Mouse (Mus musculus): ENCODE results near the gene Ovol2. TPM values are rescaled to one million over a fixed set of nuclear protein-coding genes. Genes with fewer than 3 reads are reported as not detected.
A peak's percentile ranks its signal among the peaks of the same experiment; 100 is the strongest.
"Not testable (repeated sequence)": the region's sequence is repeated elsewhere in the genome, so short reads cannot be mapped to it uniquely, and the experiment has no call there.

Ovol2 gene
- polyA plus RNA-seq, 1 experiment from 2014 or later = 1.1 TPM

- no peak for ATAC-seq
- Histone ChIP-seq H3K9me3 (no peaks in the 10 kb centered on the region), H3K4me1 (replicated peaks) (no peaks in the 10 kb centered on the region), H3K9ac (no peak overlapping the region), H3K27ac (no peak overlapping the region), H3K4me2 (replicated peaks) (no peak overlapping the region), H3K27me3 (replicated peaks) (no peaks in the 10 kb centered on the region), H3K4me3 (replicated peaks) (no peak overlapping the region), H3K36me3 (no peaks in the 10 kb centered on the region)
- 62% methylated on average over 4 of the region's 4 CpGs for WGBS
Measured at GRCm38 (mm10) chr2:144343158-144343557, 11.2 kb upstream of the Ovol2 start.

DNA sequence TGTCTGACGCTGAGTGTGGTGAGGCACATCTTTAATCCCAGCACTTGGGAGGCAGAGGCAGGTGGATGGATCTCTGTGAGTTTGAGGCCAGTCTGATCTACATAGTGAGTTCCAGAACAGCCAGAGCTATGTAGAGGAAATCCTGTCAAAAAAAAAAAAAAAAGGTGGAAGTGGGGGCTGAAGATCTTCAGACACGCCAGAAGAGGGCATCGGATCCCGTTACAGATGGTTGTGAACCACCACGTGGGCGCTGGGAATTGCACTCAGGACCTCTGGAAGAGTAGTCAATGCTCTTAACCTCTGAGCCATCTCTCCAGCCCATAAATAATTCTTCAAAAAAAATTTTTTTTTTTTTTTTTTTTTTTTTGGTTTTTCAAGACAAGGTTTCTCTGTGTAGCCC lies 6.2 kb upstream of the Ovol2 start:
- not testable (repeated sequence) for ATAC-seq; H3K9ac ChIP-seq; H3K36me3 ChIP-seq; H3K27ac ChIP-seq; H3K9me3 ChIP-seq; H3K4me2 ChIP-seq (replicated peaks); H3K4me1 ChIP-seq (replicated peaks); H3K4me3 ChIP-seq (replicated peaks); H3K27me3 ChIP-seq (replicated peaks)
- 83% methylated on average over 6 of the region's 6 CpGs for WGBS

DNA sequence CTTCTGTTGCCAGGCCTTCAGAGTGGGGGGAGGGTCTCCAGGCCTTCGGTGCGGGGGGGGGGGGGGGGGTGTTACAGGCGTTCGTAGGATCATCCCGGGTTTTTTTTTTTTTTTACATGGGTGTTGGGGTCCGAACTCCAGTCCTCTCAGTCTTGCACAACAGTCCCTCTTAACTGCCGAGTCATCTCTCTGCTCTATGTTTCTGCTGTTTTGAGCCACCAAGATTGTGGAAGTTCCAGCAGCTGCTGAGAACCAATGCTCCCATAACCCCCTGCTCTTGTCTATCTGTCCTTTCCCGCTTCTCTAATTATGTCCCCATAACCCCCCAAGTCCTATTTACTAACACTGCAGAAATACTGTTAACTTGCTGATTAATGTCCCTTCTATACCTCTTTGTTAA lies 5.8 kb upstream of the Ovol2 start:
- Histone ChIP-seq H3K4me3 (replicated peaks) (no peak overlapping the region), H3K9ac (no peak overlapping the region), H3K9me3 (no peaks in the 10 kb centered on the region), H3K4me2 (replicated peaks) (no peak overlapping the region), H3K27ac (no peak overlapping the region), H3K4me1 (replicated peaks) (peaks cover 6% of the 10 kb centered on the region), H3K27me3 (replicated peaks) (peaks cover 8% of the 10 kb centered on the region), H3K36me3 (no peaks in the 10 kb centered on the region)
- no peak for ATAC-seq
- 61% methylated on average over 8 of the region's 8 CpGs for WGBS

GRCm38 (mm10) chr2:144337230-144337629 lies 5.3 kb upstream of the Ovol2 start:
- no peak overlapping the region for H3K9ac ChIP-seq
- H3K27ac ChIP-seq = no peak overlapping the region
- H3K36me3 ChIP-seq = no peaks in the 10 kb centered on the region
- H3K4me2 ChIP-seq (replicated peaks) = no peak overlapping the region
- no peak overlapping the region for H3K4me3 ChIP-seq (replicated peaks)
- no peak for ATAC-seq
- peaks cover 10% of the 10 kb centered on the region for H3K4me1 ChIP-seq (replicated peaks)
- 52% methylated on average over 3 of the region's 3 CpGs for WGBS
- peaks cover 12% of the 10 kb centered on the region for H3K27me3 ChIP-seq (replicated peaks)
- H3K9me3 ChIP-seq = no peaks in the 10 kb centered on the region

- Histone ChIP-seq H3K4me2 (replicated peaks) (peak overlapping the region; percentile 97), H3K4me1 (replicated peaks) (peaks cover 31% of the 10 kb centered on the region), H3K27me3 (replicated peaks) (peaks cover 42% of the 10 kb centered on the region), H3K9ac (no peak overlapping the region), H3K36me3 (no peaks in the 10 kb centered on the region), H3K9me3 (no peaks in the 10 kb centered on the region), H3K4me3 (replicated peaks) (peak overlapping the region; percentile 27), H3K27ac (no peak overlapping the region)
- WGBS = 9% methylated on average over 28 of the region's 28 CpGs
- 0 out of 2 replicates have a peak, but pooled peaks have one; percentile 6 for ATAC-seq
Measured at GRCm38 (mm10) chr2:144333138-144333842, 1.3 kb upstream of the Ovol2 start.

DNA sequence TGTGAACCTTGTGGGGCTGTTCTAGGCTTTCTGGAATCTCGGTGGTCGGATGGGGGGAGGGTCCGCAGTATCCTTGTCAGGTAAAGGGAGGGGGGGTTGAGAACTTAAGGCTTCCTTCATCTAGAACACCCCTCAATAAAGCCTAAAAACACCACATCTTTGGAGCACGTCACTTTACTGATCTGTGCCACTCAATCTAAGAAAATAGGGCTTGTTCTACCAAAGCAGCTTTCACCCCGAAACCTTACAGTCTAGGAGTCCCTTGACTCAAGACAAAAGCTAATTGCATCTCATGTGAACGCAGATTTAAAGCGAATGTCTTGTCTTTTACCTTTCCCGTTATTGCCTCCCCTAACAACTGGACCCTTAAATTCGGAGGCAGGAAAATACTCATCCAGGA lies 540 bp upstream of the Ovol2 start:
- Histone ChIP-seq H3K4me3 (replicated peaks) (peak overlapping the region; percentile 27), H3K27me3 (replicated peaks) (peaks cover 45% of the 10 kb centered on the region), H3K4me1 (replicated peaks) (peaks cover 31% of the 10 kb centered on the region), H3K36me3 (no peaks in the 10 kb centered on the region), H3K9ac (no peak overlapping the region), H3K9me3 (no peaks in the 10 kb centered on the region), H3K27ac (no peak overlapping the region), H3K4me2 (replicated peaks) (peak overlapping the region; percentile 97)
- no peak for ATAC-seq
- 8% methylated on average over 9 of the region's 9 CpGs for WGBS

- Histone ChIP-seq H3K27me3 (replicated peaks) (peaks cover 45% of the 10 kb centered on the region), H3K9me3 (no peaks in the 10 kb centered on the region), H3K36me3 (no peaks in the 10 kb centered on the region), H3K9ac (peak overlapping the region; percentile 45), H3K4me2 (replicated peaks) (peak overlapping the region; percentile 97), H3K4me3 (replicated peaks) (peak overlapping the region; percentile 49), H3K27ac (no peak overlapping the region), H3K4me1 (replicated peaks) (peaks cover 31% of the 10 kb centered on the region)
- ATAC-seq = peak; percentile 57
- 0% methylated on average over 43 of the region's 50 CpGs for WGBS
Measured at GRCm38 (mm10) chr2:144330960-144331371, 980 bp downstream of the Ovol2 start.

- peak; percentile 75 for ATAC-seq
- Histone ChIP-seq H3K27me3 (replicated peaks) (peaks cover 45% of the 10 kb centered on the region), H3K4me1 (replicated peaks) (peaks cover 31% of the 10 kb centered on the region), H3K27ac (no peak overlapping the region), H3K36me3 (no peaks in the 10 kb centered on the region), H3K9ac (peak overlapping the region; percentile 45), H3K4me3 (replicated peaks) (peak overlapping the region; percentile 49), H3K4me2 (replicated peaks) (peak overlapping the region; percentile 97), H3K9me3 (no peaks in the 10 kb centered on the region)
- WGBS = 2% methylated on average over 41 of the region's 41 CpGs
Measured at GRCm38 (mm10) chr2:144330352-144330959, 1.5 kb downstream of the Ovol2 start.

DNA sequence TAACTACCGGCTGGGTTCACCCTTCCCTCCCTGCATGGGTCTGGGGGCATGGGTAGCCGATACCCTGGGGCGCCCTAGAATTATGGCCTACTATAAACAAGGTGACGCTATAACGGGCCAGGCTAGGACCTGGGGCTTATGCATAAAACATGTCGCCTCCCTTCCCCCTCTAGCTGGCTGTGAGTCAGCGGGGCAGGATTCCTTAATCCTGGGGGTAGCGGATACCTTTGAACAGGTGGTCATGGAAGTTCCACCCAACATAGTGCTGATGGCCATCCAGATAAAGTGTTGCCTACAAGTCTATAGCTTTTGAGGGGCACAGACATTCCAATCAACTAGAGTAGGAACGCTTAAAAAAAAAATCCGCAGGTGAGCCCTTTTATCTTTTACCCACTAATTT lies 2.0 kb downstream of the Ovol2 start:
- no peak overlapping the region for H3K27ac ChIP-seq
- no peak overlapping the region for H3K9ac ChIP-seq
- ATAC-seq = no peak
- peaks cover 45% of the 10 kb centered on the region for H3K27me3 ChIP-seq (replicated peaks)
- peak overlapping the region; percentile 97 for H3K4me2 ChIP-seq (replicated peaks)
- no peak overlapping the region; the same call in 1 of the 2 replicates for H3K4me3 ChIP-seq (replicated peaks)
- peaks cover 31% of the 10 kb centered on the region for H3K4me1 ChIP-seq (replicated peaks)
- H3K36me3 ChIP-seq = no peaks in the 10 kb centered on the region
- 5% methylated on average over 10 of the region's 10 CpGs for whole genome bisulfite sequencing
- H3K9me3 ChIP-seq = no peaks in the 10 kb centered on the region

- no peak overlapping the region for H3K4me3 ChIP-seq (replicated peaks)
- peaks cover 45% of the 10 kb centered on the region for H3K27me3 ChIP-seq (replicated peaks)
- peaks cover 31% of the 10 kb centered on the region for H3K4me1 ChIP-seq (replicated peaks)
- no peak overlapping the region for H3K27ac ChIP-seq
- no peaks in the 10 kb centered on the region for H3K36me3 ChIP-seq
- peak overlapping the region; percentile 97; the same call in 1 of the 2 replicates for H3K4me2 ChIP-seq (replicated peaks)
- no peak overlapping the region for H3K9ac ChIP-seq
- no peaks in the 10 kb centered on the region for H3K9me3 ChIP-seq
- ATAC-seq = no peak
- 4% methylated on average over 10 of the region's 10 CpGs for WGBS
Measured at GRCm38 (mm10) chr2:144329451-144329850, 2.5 kb downstream of the Ovol2 start.

DNA sequence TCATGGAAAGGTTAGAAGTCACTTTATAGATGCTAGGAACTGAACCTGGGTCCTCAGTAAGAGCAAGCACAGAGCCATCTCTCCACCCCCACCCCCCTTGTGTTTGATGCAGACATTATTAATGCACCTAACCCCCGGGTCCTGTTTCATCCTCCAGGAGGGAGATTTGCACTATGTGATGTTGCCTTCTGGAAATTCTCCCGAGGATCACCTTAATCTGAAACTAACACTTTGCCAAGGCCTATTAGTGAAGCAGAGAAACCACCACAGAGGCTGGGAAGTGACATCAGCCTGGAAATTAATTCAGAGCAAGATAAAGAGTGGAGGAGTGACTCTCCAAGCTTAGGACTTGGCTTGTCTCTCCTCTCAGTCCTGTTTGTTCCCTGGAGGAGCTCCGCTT lies 7.7 kb downstream of the Ovol2 start:
- Histone ChIP-seq H3K4me3 (replicated peaks) (no peak overlapping the region), H3K27me3 (replicated peaks) (0 out of 2 replicates have a peak, but pooled peaks cover 7% of the 10 kb centered on the region), H3K4me2 (replicated peaks) (no peak overlapping the region), H3K4me1 (replicated peaks) (no peaks in the 10 kb centered on the region), H3K36me3 (no peaks in the 10 kb centered on the region), H3K9ac (no peak overlapping the region), H3K9me3 (no peaks in the 10 kb centered on the region), H3K27ac (no peak overlapping the region)
- 65% methylated on average over 3 of the region's 3 CpGs for WGBS
- ATAC-seq = no peak

- Histone ChIP-seq H3K9ac (no peak overlapping the region), H3K27ac (no peak overlapping the region), H3K27me3 (replicated peaks) (no peaks in the 10 kb centered on the region), H3K4me2 (replicated peaks) (no peak overlapping the region), H3K4me3 (replicated peaks) (no peak overlapping the region), H3K9me3 (no peaks in the 10 kb centered on the region), H3K4me1 (replicated peaks) (0 out of 2 replicates have a peak, but pooled peaks cover 2% of the 10 kb centered on the region), H3K36me3 (no peaks in the 10 kb centered on the region)
- 77% methylated on average over 2 of the region's 2 CpGs for WGBS
- no peak for ATAC-seq
Measured at GRCm38 (mm10) chr2:144311372-144311771, 20.6 kb downstream of the Ovol2 start.

GRCm38 (mm10) chr2:144310273-144310672 lies 21.7 kb downstream of the Ovol2 start:
- H3K27ac ChIP-seq = no peak overlapping the region
- peak; percentile 31; the same call in 1 of the 2 replicates for ATAC-seq
- WGBS = 49% methylated on average over 5 of the region's 5 CpGs

More at GRCm38 (mm10) chr2:144310273-144310672, 21.7 kb downstream of the Ovol2 start:
- no peak overlapping the region for H3K9ac ChIP-seq
- H3K4me1 ChIP-seq (replicated peaks) = 0 out of 2 replicates have a peak, but pooled peaks cover 2% of the 10 kb centered on the region
- H3K4me3 ChIP-seq (replicated peaks) = no peak overlapping the region
- H3K4me2 ChIP-seq (replicated peaks) = no peak overlapping the region
- H3K27me3 ChIP-seq (replicated peaks) = no peaks in the 10 kb centered on the region
- no peaks in the 10 kb centered on the region for H3K9me3 ChIP-seq
- H3K36me3 ChIP-seq = no peaks in the 10 kb centered on the region
